Mouse (Mus musculus): ENCODE data around the gene Tnnt2.

Tnnt2 gene

GRCm38 (mm10) chr1:135835716-135836483 is at the start of gene Tnnt2:
TSS of gene Tnnt2 (plus strand) at chr1:135836354.
- no peak for DNase-seq

- DNase-seq = no peak
These were observed 48.4 kb upstream of the Tnnt2 start for GRCm38 (mm10) chr1:135787799-135788198.

GRCm38 (mm10) chr1:135788708-135789107 is 47.4 kb upstream of the Tnnt2 start:
- DNase-seq = no peak

DNA sequence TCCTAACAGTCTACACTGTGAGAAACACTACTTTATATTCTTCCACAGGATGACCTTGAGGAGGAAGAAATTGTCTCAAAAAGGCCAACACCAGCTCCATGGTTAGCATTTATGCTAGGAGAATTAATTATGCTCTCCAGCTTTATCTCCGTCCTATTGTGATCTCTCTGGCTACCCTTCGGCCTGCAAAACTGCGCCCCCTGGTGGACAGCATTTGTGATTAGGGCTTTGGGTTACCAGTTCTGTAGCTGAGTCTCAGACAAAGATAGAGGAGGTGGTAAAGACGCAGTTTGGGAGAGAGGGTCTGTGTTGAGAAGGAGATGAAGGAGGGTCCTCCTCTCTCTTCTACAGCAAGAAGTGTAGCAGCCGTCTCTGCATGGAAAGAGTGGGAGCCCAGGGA is 46.3 kb upstream of the Tnnt2 start:
- no peak for DNase-seq

GRCm38 (mm10) chr1:135792143-135792939 is 43.8 kb upstream of the Tnnt2 start:
- DNase-seq = no peak

DNA sequence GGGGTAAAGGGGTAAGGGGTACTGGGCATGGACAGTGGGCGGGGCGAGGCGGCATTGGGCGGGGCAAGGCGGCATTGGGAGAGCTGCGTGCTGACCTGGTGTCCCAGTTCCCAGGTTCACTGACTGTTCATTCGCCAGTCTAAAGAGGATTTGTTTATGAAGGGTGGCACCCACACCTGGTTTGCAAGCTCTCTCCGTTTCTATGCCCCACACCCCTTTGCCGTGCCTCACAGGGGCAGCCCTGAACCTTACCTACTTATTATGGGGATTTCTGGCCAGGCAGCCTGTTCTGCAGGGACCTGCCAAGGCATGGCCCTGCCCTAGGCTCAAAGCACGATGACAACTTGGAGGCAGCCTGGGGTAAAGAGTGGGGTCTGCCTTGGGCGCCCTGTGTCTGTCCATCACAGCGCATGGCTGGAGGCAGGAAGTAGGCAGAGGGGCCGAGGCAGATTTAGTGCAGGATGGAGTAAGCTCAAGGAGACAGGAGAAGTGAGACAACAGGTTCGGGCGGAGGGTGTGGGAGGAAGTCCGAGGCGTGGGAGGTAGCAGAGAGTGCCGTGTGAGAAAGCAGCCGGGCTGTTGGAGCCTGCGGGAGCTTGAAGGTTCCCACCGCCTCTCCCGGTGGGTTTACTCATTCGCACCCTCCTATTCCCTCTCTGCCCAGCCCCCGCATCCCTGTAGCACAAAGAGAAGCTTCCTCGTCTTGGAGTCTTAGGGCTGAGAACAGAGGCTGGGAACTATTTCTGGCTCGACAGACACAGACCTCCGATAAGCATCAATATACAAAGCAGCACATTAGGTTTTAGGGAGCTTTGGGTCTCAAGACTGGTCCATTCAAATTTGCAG is 42.6 kb upstream of the Tnnt2 start:
- DNase-seq = no peak

DNA sequence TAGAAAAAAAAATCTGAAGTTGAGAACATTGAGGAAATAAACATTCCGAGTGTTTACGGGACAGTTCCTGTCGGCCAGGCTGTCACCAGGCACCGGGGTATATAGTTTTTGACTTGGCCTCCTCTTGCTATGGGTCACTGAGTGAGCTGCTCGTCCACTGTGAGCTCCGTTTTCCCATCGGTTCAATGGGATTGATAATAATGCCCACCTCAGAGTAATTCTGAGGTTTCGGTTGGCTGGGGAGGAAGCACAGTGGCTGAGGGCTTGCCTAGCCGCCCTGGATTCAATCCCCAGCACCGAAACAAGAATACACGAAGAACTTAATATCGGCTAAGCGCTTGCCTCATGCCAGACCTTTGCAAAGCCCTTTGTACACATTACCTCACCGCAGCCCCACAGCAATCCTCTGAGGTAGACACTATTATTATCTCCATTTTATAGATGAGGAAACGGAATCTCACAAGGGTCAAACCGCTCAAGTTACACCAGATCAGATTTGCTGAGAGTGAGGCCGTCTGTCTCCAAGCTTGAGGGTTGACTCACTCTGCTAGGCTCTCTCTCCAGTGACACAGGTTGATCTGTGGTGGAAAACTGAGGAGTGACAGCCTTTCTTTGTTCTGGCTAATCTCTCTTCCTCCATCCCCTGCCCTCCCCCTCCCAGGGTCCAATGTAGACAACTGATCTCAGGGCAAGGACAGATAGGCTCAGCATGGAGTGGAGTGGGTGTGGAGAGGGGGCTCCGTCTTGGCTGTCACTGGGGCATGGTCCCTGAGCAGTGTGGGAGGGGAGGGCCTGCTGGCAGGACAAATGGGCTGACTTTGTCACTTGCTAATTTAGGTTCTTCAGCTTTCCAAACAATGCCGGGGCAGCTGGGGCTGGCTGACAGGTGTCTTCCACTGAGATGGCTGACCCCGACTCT is 41.7 kb upstream of the Tnnt2 start:
- DNase-seq = no peak

DNA sequence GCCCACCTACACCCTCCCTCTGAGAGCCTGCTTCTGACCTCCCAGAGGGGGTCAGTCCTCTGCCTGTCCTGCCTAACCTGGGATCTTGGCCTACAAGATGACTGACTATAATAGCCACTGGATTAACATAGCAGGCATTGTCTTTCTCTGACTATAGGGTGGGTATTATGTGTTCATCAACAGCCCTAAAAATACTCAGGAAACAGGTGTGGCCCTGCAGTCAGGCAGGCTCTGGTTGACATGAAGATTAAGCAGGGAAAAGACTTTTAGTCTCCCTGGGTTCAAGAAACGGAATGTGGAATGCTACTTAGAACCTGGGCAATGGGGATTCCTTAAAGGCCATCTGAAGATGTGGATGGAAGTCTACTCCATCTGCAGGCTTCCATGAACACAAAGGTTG is 37.7 kb upstream of the Tnnt2 start:
- DNase-seq = no peak

GRCm38 (mm10) chr1:135799109-135799627 is 37.0 kb upstream of the Tnnt2 start:
- no peak for DNase-seq

DNA sequence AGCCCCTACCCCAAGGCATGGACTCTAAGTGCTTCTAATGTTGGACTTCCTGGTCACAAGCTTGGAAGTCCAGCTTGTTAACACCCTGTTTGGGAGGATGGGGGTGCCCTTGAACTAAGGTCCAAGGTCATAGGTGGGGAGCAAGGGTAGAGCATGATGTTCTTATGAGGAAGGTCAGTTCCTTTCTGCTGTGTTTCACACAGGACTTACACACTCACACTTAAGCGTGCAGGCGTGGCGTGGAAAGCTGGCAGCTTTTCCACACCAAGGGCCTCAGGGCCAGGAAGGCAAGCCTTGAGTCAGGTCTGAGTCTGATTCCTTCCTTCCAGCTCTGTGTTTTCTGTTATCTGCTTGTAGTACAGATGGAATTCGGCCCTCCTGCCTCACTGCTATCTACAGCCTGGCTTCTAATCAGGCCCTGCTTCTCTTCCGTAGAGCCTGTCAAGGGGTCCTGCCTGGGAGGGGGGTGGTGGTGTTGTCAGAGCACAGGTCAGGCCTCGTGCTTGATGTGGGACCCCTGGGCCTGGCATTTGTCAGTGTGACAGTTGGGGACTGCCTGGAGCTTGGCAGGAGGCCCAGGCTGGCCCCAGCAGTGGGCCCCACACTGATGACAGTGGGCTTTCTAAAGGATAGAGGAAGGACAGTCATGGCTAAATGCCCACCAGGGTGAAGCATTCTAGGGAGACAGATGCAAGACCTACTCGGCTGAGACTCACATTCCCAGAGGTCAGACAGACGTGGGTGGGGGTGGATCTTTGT is 35.8 kb upstream of the Tnnt2 start:
- no peak for DNase-seq

- no peak for DNase-seq
These were observed 28.6 kb upstream of the Tnnt2 start for GRCm38 (mm10) chr1:135807546-135807945.

DNA sequence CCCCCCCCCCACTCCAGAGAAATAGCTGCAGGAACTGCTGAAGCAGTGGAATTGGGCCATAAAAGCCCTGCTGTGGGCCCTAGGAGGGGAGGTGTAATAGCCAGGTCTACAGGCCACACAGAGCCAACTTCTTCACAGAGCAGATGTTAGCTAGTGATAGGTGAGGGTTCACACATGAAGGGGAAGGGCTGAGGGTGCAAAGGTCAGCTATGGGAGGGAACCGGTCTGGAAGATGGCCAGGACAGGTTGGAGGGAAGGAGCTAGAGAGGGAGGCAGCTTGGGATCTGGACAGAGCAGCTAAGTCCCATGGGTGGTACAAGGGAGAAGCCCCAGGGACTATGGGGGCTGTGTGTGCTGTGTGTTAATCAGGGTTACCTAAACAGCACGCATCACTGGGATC is 26.0 kb upstream of the Tnnt2 start:
- DNase-seq = no peak

DNA sequence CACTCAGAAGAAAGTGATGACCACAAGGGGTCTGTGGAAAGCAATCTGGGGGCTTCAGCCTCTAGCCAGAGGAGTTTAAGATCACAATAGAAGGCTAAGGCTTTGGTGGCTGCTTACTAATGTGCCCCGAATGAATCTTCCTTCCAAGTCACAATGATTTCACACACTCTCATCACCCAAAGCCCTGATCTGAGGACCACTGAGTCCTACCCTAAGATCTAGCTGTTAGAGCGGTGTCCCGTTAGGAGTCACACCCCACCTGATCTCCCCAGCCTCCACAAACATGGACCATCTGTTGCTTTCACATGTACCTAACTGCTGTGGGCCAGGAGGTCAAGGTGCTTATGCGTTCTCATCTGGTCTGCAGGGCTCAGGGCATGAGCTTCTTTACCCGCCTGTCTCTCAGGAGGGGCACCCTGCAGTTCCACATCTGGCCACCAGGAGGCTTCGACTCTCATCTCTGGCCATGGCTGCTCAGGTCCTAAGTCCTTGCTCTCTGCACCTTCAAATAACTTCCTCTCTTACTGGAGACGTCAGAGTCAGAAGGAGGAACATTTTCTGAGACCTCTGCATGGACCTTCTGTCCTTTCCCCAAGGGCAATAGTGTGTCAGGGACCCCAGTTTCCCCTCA is 25.0 kb upstream of the Tnnt2 start:
- DNase-seq = peak; percentile 34

GRCm38 (mm10) chr1:135812205-135812604 is 23.9 kb upstream of the Tnnt2 start:
- no peak for DNase-seq

DNA sequence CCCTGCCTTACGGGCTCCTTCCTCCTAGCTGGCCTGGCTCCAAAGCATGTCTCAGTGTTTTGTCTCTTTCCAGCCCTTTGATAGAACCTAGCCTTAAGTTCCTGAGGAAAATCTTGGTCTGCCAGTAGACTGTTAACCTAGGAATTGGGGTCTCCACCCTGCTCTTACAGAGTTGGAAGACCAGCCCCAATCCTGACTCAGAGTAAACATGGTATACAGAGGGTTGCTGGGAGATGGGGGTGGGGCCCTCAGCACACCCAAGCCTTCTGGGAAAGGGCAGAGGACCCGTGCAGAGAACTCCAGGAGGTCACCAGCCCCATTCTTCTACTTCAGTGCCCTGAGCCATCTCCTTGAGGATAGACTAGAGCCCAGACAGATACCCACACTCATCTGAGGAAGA is 23.5 kb upstream of the Tnnt2 start:
- no peak for DNase-seq

DNA sequence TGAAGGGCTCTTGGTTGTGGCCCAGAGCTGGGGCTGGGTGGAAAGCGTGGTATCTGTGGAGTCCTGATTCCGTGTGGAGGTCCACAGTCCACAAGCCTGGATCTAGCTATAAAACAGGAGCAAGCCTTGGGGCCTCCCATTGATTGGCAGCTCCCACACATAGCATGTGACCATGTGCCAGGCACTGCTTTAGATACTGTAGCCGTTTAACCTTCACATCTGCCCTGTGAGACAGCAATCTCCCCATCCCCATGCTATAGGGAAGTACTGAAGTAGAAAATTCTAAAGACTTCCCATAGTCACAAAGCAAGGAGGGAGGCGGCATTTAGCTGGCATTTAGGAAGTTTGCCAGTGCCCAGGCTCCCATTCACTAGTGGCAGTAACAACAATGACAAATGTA is 23.1 kb upstream of the Tnnt2 start:
- no peak for DNase-seq

GRCm38 (mm10) chr1:135813687-135814395 is 22.3 kb upstream of the Tnnt2 start:
- no peak for DNase-seq

DNA sequence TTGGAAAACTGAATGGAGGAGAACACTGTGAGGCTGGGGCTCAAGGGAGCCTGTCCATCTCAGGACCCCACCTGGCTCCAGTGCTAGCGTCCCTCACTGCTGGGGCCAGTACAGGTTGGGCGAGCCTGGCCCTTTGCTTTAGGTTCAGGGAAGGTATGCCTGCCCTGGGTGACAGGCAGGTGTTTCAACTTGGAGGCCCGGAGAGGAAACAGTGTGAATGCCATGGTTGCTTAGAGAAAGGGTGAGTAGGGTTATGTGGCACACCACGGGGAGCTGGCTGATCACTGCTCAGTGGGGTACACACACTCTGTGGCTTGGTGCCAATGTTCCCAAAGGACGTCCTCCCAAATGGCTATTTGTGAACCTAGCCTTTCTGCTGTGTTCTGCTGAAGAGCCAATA is 21.6 kb upstream of the Tnnt2 start:
- no peak for DNase-seq

DNA sequence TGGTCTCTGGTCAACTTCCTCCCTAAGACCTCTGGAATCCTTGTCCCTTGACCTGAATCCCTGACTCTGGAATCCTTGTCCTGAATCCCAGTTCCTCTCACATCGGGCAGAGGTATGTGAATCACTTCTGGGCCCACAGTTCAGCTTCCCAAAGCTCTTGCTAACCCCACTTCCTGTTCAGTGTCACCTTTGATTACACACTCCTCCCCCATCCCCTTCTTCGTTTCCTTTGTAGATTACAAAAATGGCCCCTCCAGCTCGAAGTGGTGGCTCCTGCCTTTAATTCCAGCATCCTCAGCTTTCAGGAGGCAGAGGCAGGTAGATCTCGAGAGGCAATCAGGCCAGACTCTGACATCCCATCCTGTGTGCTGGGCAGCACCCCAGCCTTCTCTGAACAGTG is 18.6 kb upstream of the Tnnt2 start:
- DNase-seq = no peak

GRCm38 (mm10) chr1:135818481-135819086 is 17.6 kb upstream of the Tnnt2 start, which contains the start of gene Lad1:
TSS of gene Lad1 (plus strand) at chr1:135818598.
- DNase-seq = no peak
